Mouse (Mus musculus): ENCODE measurements at regions not wholly inside any gene's neighbourhood (a gene's known extent, or its start where the extent isn't known, plus 50 kb on each side); places are given as distances from the start of the nearest gene placed in this dataset.
A peak's percentile ranks its signal among the peaks of the same experiment; 100 is the strongest.
"Not testable (repeated sequence)": the region's sequence is repeated elsewhere in the genome, so short reads cannot be mapped to it uniquely, and the experiment has no call there.

DNA sequence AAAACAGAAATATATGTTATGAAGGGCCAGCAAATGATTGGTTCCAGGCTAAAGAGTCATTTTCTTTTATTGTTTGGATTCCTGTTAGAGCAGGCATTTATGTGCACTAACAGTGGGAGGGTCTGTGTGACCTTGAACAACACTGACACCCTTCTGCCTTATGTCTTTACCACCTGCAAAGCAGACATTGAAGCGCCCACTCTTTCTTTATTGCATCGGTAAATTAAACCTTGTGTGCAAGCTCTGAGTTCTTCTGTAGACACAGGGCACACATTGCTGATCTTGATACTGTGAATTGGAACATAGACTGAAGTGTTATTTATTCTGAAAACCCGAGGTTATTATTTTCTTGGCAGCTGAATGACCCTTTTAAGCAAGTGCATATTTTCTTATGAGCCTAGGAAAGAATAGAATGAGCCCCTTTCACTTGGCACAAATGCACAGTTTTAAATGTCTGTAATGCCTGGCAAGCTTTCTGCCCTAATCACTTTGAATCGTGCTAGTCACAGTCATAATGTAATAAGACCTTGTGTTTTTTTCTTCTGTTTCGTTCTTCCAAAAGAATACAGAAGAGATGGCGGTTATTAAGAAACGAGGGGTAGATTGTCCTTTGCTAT, 125.1 kb upstream of the Cobl start:
- Histone ChIP-seq H3K36me3 (replicated peaks; ENCODE audit: control insufficient read depth, insufficient read depth, low read depth, low read length) (no peaks in the 10 kb centered on the region), H3K4me3 (ENCODE audit: low read depth, low read length) (no peak overlapping the region), H3K4me1 (ENCODE audit: control insufficient read depth, insufficient read depth, low read length) (no peaks in the 10 kb centered on the region), H3K9me3 (replicated peaks; ENCODE audit: control insufficient read depth, low read length) (no peaks in the 10 kb centered on the region), H3K27ac (replicated peaks; ENCODE audit: low read depth, low read length) (no peak overlapping the region), H3K9ac (replicated peaks; ENCODE audit: low read length) (no peak overlapping the region), H3K4me2 (ENCODE audit: low read depth, low read length) (no peak overlapping the region), H3K27me3 (ENCODE audit: control insufficient read depth, insufficient read depth, low read length) (no peaks in the 10 kb centered on the region)
- WGBS = 77% methylated on average over 7 of the region's 7 CpGs
- ATAC-seq (replicated peaks; ENCODE audit: insufficient number of reproducible peaks, low FRiP score, low TSS enrichment, low read depth) (no peak), DNase-seq (ENCODE audit: low spot score) (no peak)

DNA sequence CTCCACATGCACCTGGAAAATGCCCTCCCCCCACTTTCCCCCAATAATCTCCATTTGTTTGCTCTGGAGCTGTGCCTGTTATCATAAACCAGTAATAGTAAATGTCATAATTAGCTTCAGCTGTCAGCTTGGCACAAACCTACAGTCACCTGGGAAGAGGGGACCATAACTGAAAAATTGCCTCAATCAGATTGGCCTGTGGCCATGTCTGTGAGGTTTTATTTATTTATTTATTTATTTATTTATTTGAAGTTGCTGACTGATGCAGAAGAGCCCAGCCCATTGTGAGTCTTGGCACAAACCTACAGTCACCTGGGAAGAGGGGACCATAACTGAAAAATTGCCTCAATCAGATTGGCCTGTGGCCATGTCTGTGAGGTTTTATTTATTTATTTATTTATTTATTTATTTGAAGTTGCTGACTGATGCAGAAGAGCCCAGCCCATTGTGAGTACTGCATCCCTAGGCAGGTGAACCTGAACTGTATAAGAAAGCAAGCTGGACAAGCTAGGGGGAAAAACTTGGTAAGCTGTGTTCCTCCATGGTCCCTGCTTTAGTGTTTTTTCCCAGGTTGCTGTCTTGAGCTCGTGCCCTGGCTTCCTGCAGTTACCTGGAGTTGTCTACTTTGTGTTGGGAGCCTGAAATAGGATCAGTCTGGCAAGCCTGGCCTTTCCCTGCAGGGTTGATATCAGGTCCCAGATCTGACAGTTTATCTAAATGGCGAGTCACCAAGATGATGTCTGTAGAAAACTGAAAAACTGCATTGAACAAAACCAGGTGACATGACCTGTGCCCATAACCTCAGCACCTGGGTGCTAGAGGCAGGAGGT, 120.3 kb upstream of the Cobl start:
- 72% methylated on average over 2 of the region's 2 CpGs for WGBS
- H3K9ac ChIP-seq (replicated peaks; ENCODE audit: low read length); H3K9me3 ChIP-seq (replicated peaks; ENCODE audit: control insufficient read depth, low read length); H3K36me3 ChIP-seq (replicated peaks; ENCODE audit: control insufficient read depth, insufficient read depth, low read depth, low read length); ATAC-seq (replicated peaks; ENCODE audit: insufficient number of reproducible peaks, low FRiP score, low TSS enrichment, low read depth); DNase-seq (ENCODE audit: low spot score); H3K27me3 ChIP-seq (ENCODE audit: control insufficient read depth, insufficient read depth, low read length); H3K27ac ChIP-seq (replicated peaks; ENCODE audit: low read depth, low read length); H3K4me2 ChIP-seq (ENCODE audit: low read depth, low read length); H3K4me3 ChIP-seq (ENCODE audit: low read depth, low read length); H3K4me1 ChIP-seq (ENCODE audit: control insufficient read depth, insufficient read depth, low read length): not testable (repeated sequence)

DNA sequence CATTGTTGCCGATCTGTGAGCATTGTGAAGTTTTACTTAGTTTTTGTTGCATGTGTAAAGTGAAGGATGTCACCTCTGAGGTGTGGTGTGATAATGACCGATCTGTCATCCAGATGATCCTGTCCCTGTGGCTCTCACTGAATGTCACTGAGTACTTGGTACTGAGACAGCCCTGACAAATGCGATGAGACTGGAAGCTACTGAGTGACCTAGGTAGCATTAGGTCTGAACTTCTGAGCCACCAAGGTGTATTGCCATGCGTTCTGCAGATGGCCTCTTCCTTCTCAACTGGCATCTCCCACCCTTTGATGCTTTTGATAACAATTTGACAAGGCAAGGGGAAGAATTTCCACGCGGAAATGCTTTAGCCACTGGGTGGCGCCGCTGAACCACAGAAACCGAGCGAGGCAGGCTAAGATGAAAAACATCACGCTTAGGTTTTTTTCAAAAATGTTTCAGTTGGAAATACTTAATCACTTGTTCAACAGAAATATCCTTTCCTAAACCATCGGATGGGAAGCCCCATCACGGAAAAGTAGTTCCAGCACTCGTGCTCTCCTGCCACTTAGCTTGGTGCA, 114.3 kb upstream of the Cobl start:
- no peak overlapping the region for H3K4me3 ChIP-seq (ENCODE audit: low read depth, low read length)
- H3K9me3 ChIP-seq (replicated peaks; ENCODE audit: control insufficient read depth, low read length) = no peaks in the 10 kb centered on the region
- H3K4me1 ChIP-seq (ENCODE audit: control insufficient read depth, insufficient read depth, low read length) = no peaks in the 10 kb centered on the region
- WGBS = 44% methylated on average over 14 of the region's 14 CpGs
- no peak overlapping the region for H3K27ac ChIP-seq (replicated peaks; ENCODE audit: low read depth, low read length)
- no peaks in the 10 kb centered on the region for H3K36me3 ChIP-seq (replicated peaks; ENCODE audit: control insufficient read depth, insufficient read depth, low read depth, low read length)
- ATAC-seq (replicated peaks; ENCODE audit: insufficient number of reproducible peaks, low FRiP score, low TSS enrichment, low read depth) (0 out of 2 replicates have a peak, but pooled peaks have one; percentile 44), DNase-seq (ENCODE audit: low spot score) (peak; percentile 75)
- H3K27me3 ChIP-seq (ENCODE audit: control insufficient read depth, insufficient read depth, low read length) = no peaks in the 10 kb centered on the region
- no peak overlapping the region for H3K9ac ChIP-seq (replicated peaks; ENCODE audit: low read length)
- no peak overlapping the region for H3K4me2 ChIP-seq (ENCODE audit: low read depth, low read length)

DNA sequence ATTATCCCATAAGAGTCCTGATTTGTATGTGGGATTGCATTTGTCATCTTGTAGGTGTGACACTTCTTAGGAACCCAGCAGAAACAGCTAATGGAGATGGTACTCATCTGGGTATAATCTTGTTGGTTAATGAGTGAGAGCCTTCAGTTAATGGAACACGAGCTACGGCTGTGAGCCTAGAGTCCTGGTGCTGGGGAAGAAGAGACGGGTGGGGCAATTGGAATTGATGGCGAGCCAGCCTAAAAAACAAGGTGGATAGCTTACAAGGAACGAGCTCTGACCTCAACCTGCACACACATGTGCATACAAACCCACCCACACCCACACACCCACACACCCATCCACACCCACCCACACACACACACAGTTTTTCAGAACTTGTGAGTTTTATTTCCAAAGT, 94.9 kb upstream of the Cobl start:
- Histone ChIP-seq H3K4me3 (ENCODE audit: low read depth, low read length) (no peak overlapping the region), H3K27ac (replicated peaks; ENCODE audit: low read depth, low read length) (no peak overlapping the region), H3K4me2 (ENCODE audit: low read depth, low read length) (no peak overlapping the region), H3K9ac (replicated peaks; ENCODE audit: low read length) (no peak overlapping the region), H3K27me3 (ENCODE audit: control insufficient read depth, insufficient read depth, low read length) (no peaks in the 10 kb centered on the region), H3K4me1 (ENCODE audit: control insufficient read depth, insufficient read depth, low read length) (no peaks in the 10 kb centered on the region), H3K9me3 (replicated peaks; ENCODE audit: control insufficient read depth, low read length) (no peaks in the 10 kb centered on the region), H3K36me3 (replicated peaks; ENCODE audit: control insufficient read depth, insufficient read depth, low read depth, low read length) (no peaks in the 10 kb centered on the region)
- WGBS = 76% methylated on average over 5 of the region's 5 CpGs
- ATAC-seq (replicated peaks; ENCODE audit: insufficient number of reproducible peaks, low FRiP score, low TSS enrichment, low read depth) (no peak), DNase-seq (ENCODE audit: low spot score) (no peak)

DNA sequence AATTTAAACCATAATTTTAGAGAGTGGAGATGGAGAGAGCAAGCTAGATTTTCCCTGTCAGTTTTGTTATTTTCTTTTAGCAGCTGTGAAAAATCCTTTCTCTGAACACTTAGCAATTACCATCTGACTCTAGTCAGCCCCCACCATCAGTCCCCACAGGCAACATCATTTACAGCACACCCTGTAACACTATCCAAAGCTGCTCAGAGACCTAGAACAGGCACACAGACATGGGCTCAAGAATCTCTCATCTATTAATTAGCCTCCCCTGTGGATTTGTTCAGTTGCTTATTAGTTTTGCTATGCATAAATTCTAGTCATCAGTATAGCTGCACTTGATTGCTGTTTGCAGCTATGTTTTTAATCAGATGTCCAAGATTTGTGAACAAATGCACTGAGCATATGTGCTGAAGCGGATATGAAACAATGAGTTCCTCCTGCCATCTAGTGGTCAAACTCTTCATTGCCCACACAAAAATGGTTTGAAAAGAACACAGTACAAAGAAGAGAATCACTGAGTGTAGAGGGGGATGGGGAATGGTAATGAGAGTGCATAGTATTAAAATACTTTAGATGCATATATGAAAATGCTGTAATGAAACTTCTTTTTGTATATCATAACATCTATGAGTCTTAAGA, 94.4 kb upstream of the Cobl start:
- H3K27ac ChIP-seq (replicated peaks; ENCODE audit: low read depth, low read length) = no peak overlapping the region
- no peak overlapping the region for H3K9ac ChIP-seq (replicated peaks; ENCODE audit: low read length)
- H3K4me1 ChIP-seq (ENCODE audit: control insufficient read depth, insufficient read depth, low read length) = no peaks in the 10 kb centered on the region
- no peaks in the 10 kb centered on the region for H3K9me3 ChIP-seq (replicated peaks; ENCODE audit: control insufficient read depth, low read length)
- H3K4me2 ChIP-seq (ENCODE audit: low read depth, low read length) = no peak overlapping the region
- WGBS = 41% methylated on average over 1 of the region's 1 CpGs
- ATAC-seq (replicated peaks; ENCODE audit: insufficient number of reproducible peaks, low FRiP score, low TSS enrichment, low read depth) (peak; percentile 76; the same call in 1 of the 2 replicates), DNase-seq (ENCODE audit: low spot score) (peak; percentile 80)
- H3K4me3 ChIP-seq (ENCODE audit: low read depth, low read length) = no peak overlapping the region
- H3K36me3 ChIP-seq (replicated peaks; ENCODE audit: control insufficient read depth, insufficient read depth, low read depth, low read length) = no peaks in the 10 kb centered on the region
- no peaks in the 10 kb centered on the region for H3K27me3 ChIP-seq (ENCODE audit: control insufficient read depth, insufficient read depth, low read length)

DNA sequence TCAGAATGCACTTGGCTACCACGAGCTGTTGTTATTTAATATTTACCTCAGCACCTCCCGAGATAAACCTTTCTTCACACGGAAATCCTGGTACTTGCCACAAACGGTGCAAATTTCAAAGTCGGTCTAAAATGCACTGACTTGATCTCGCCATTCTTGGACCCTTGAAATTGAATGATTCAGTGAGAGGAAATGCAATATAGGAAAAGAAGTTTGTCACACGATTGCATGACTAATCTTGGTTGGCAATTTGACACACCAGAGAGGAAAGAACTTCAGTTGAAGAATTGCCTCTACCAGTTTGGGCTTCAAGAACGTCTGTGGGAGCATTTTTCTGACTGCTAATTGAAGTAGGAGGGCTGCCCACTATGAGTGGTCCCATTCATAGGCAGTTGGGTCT, 93.4 kb upstream of the Cobl start:
- Histone ChIP-seq H3K27ac (replicated peaks; ENCODE audit: low read depth, low read length) (no peak overlapping the region), H3K4me3 (ENCODE audit: low read depth, low read length) (no peak overlapping the region), H3K9ac (replicated peaks; ENCODE audit: low read length) (no peak overlapping the region), H3K36me3 (replicated peaks; ENCODE audit: control insufficient read depth, insufficient read depth, low read depth, low read length) (no peaks in the 10 kb centered on the region), H3K9me3 (replicated peaks; ENCODE audit: control insufficient read depth, low read length) (no peaks in the 10 kb centered on the region), H3K4me1 (ENCODE audit: control insufficient read depth, insufficient read depth, low read length) (no peaks in the 10 kb centered on the region), H3K4me2 (ENCODE audit: low read depth, low read length) (no peak overlapping the region), H3K27me3 (ENCODE audit: control insufficient read depth, insufficient read depth, low read length) (no peaks in the 10 kb centered on the region)
- WGBS = 78% methylated on average over 8 of the region's 8 CpGs
- ATAC-seq (replicated peaks; ENCODE audit: insufficient number of reproducible peaks, low FRiP score, low TSS enrichment, low read depth) (no peak), DNase-seq (ENCODE audit: low spot score) (no peak)

DNA sequence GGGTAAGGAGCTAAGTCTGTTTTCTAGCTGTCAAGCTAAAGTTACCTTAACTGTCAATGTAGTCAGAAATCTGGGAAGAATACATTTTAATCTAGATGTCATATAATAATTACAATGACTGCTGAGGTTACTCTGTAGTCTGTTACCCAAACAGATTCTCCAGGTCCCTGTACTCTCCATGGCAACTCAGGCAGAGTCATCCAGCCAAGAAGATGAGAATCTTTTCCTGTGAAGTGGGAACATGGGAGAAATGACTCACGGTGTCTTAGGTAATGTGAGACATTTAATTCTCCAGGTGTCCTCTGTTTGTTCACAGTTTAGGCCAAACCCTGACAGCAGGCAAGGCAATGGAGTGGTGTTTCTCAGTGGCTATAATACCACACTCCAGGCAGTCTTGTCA, 81.0 kb upstream of the Cobl start:
- no peaks in the 10 kb centered on the region for H3K36me3 ChIP-seq (replicated peaks; ENCODE audit: control insufficient read depth, insufficient read depth, low read depth, low read length)
- no peak overlapping the region for H3K4me2 ChIP-seq (ENCODE audit: low read depth, low read length)
- H3K9ac ChIP-seq (replicated peaks; ENCODE audit: low read length) = no peak overlapping the region
- H3K27me3 ChIP-seq (ENCODE audit: control insufficient read depth, insufficient read depth, low read length) = no peaks in the 10 kb centered on the region
- no peak for DNase-seq (ENCODE audit: low spot score)
- H3K27ac ChIP-seq (replicated peaks; ENCODE audit: low read depth, low read length) = no peak overlapping the region
- WGBS = 73% methylated on average over 1 of the region's 1 CpGs
- ATAC-seq (replicated peaks; ENCODE audit: insufficient number of reproducible peaks, low FRiP score, low TSS enrichment, low read depth) = no peak
- H3K4me3 ChIP-seq (ENCODE audit: low read depth, low read length) = no peak overlapping the region
- no peaks in the 10 kb centered on the region for H3K9me3 ChIP-seq (replicated peaks; ENCODE audit: control insufficient read depth, low read length)
- H3K4me1 ChIP-seq (ENCODE audit: control insufficient read depth, insufficient read depth, low read length) = no peaks in the 10 kb centered on the region

DNA sequence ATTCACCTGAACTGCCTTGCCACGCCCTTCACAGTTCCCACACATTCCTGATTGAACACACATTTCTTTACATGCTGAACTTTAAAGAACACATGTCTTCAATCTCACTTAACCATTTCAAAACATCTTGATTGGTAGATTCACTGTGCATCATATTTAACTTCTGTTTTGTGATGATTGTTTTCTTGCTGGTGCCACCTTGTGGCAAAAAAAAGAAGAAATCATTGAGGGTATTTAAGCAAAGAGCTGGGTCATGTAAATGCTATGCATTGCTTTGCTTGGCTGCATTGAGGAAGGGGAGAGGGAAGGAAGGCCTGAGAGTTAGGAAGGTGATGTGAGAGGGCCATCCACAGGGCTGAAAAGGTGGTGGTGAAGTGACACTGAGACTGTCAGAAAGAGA, 78.3 kb upstream of the Cobl start:
- Histone ChIP-seq H3K9me3 (replicated peaks; ENCODE audit: control insufficient read depth, low read length) (no peaks in the 10 kb centered on the region), H3K36me3 (replicated peaks; ENCODE audit: control insufficient read depth, insufficient read depth, low read depth, low read length) (no peaks in the 10 kb centered on the region), H3K4me3 (ENCODE audit: low read depth, low read length) (no peak overlapping the region), H3K27me3 (ENCODE audit: control insufficient read depth, insufficient read depth, low read length) (no peaks in the 10 kb centered on the region), H3K9ac (replicated peaks; ENCODE audit: low read length) (no peak overlapping the region), H3K4me2 (ENCODE audit: low read depth, low read length) (no peak overlapping the region), H3K27ac (replicated peaks; ENCODE audit: low read depth, low read length) (no peak overlapping the region), H3K4me1 (ENCODE audit: control insufficient read depth, insufficient read depth, low read length) (no peaks in the 10 kb centered on the region)
- no peak for ATAC-seq (replicated peaks; ENCODE audit: insufficient number of reproducible peaks, low FRiP score, low TSS enrichment, low read depth)
- DNase-seq (ENCODE audit: low spot score) = peak; percentile 30
- WGBS = 68% methylated on average over 1 of the region's 1 CpGs

Data from embryonic facial prominence, embryonic 11.5 days (tissue).